Mouse (Mus musculus) liver, postnatal 0 days (tissue): ENCODE data around the gene Ttc19. TPM values are rescaled to one million over a fixed set of nuclear protein-coding genes. Genes with fewer than 3 reads are reported as not detected.
"Not testable (repeated sequence)": the region's sequence is repeated elsewhere in the genome, so short reads cannot be mapped to it uniquely, and the experiment has no call there.

ENCODE experiments used
- ATAC-seq: fragments of 200-750 bp; cut with Nextera tagmentation; 2 replicates; pipeline ENCODE4 v1.8.0; 2017; ENCODE audit warnings: mild to moderate bottlenecking, moderate library complexity
- DNase-seq: peaks from one replicate; pipeline ENCODE4 v3.0.0-alpha.2; 2016
- H3K27ac ChIP-seq: fragments of 300-500 bp; sonication (generic); 2 replicates; pipeline ENCODE4 v1.5.1; 2014; ENCODE audit warnings: antibody characterized with exemption, moderate library complexity, mild to moderate bottlenecking, low read depth
- H3K27me3 ChIP-seq: fragments of 300-500 bp; sonication (generic); 2 replicates; pipeline ENCODE4 v1.6.1; 2014; ENCODE audit warnings: low read length, control low read depth, mixed read lengths; ENCODE audit not compliant: insufficient read depth
- H3K36me3 ChIP-seq: fragments of 300-500 bp; sonication (generic); replicated peaks from 2 replicates; pipeline ENCODE4 v1.6.1; 2014; ENCODE audit warnings: mild to moderate bottlenecking, control low read depth, low read length, moderate library complexity, mixed read lengths; ENCODE audit not compliant: insufficient read depth
- H3K4me1 ChIP-seq: fragments of 300-500 bp; sonication (generic); 2 replicates; pipeline ENCODE4 v1.6.1; 2014; ENCODE audit warnings: antibody characterized with exemption, mild to moderate bottlenecking, control low read depth; ENCODE audit not compliant: insufficient read depth
- H3K4me2 ChIP-seq: fragments of 300-500 bp; sonication (generic); 2 replicates; pipeline ENCODE4 v1.6.1; 2014; ENCODE audit warnings: low read depth, mild to moderate bottlenecking, low read length, moderate library complexity, mixed read lengths
- H3K4me3 ChIP-seq: fragments of 300-500 bp; sonication (generic); 2 replicates; pipeline ENCODE4 v1.5.1; 2014; ENCODE audit warnings: low read depth, low read length
- H3K9ac ChIP-seq: fragments of 300-500 bp; sonication (generic); replicated peaks from 2 replicates; pipeline ENCODE4 v1.6.1; 2014; ENCODE audit warnings: mild to moderate bottlenecking, moderate library complexity
- H3K9me3 ChIP-seq: fragments of 300-500 bp; sonication (generic); 2 replicates; pipeline ENCODE4 v1.6.1; 2016; ENCODE audit warnings: mild to moderate bottlenecking, control low read depth, low read length, mixed read lengths
- CTCF ChIP-seq: sonication (generic); IDR thresholded peaks from 2 replicates; pipeline ENCODE4 v1.5.1; 2016; ENCODE audit warnings: antibody characterized with exemption, low read depth
- EP300 ChIP-seq: IDR thresholded peaks from 2 replicates; pipeline ENCODE4 v1.6.1; 2016; ENCODE audit warnings: antibody characterized with exemption, low read depth, mild to moderate bottlenecking
- whole genome bisulfite sequencing: fragments of 180-500 bp; shearing (Covaris S2); extraction: QIAGEN DNeasy Blood & Tissue Kit; methylation state at CpG from one replicate; pipeline ENCODE4 v1.1.7; 2014; ENCODE audit not compliant: insufficient replicate concordance; 5-methylcytosine and 5-hydroxymethylcytosine counted together
- polyA plus RNA-seq: library from polyadenylated mRNA; unstranded; fragments of >200 nt; fragmentation: Nextera tagmentation; extraction: Ambion mirVana; gene quantifications from 2 replicates; pipeline ENCODE4 v1.2.1, GENCODE M21; 2015

Ttc19 gene
- polyA plus RNA-seq, 1 experiment from 2014 or later: 4.9 TPM

DNA sequence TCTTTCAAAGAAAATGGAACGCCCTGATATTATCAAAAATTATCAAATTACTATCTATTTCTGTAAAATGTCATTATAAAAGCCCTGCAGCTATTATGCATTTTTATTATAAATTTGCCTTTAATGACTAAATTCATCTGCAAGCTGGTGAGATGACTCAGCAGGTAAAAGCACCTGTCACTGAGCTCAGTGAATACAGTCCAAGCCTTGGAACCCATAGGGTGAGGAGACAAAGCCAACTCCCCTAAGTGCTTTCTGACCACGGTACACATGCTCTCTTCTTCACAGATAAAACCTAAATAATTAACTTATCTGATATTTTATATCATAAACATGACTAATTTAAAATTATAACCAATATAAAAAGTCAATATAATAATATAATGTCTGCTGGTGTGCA lies 90.5 kb downstream of the Ttc19 start:
- H3K36me3 ChIP-seq: peaks cover 62% of the 10 kb centered on the region
- H3K9ac ChIP-seq: no peak overlapping the region
- ATAC-seq (no peak), DNase-seq (no peak)
- no peak for TF ChIP-seq CTCF
- no peak for TF ChIP-seq EP300
- H3K27me3 ChIP-seq: no peaks in the 10 kb centered on the region
- no peak overlapping the region for H3K4me3 ChIP-seq
- H3K27ac ChIP-seq: no peak overlapping the region
- H3K4me2 ChIP-seq: no peak overlapping the region
- no peaks in the 10 kb centered on the region for H3K4me1 ChIP-seq
- no peaks in the 10 kb centered on the region for H3K9me3 ChIP-seq
- 85% methylated on average over 2 of the region's 2 CpGs for WGBS

DNA sequence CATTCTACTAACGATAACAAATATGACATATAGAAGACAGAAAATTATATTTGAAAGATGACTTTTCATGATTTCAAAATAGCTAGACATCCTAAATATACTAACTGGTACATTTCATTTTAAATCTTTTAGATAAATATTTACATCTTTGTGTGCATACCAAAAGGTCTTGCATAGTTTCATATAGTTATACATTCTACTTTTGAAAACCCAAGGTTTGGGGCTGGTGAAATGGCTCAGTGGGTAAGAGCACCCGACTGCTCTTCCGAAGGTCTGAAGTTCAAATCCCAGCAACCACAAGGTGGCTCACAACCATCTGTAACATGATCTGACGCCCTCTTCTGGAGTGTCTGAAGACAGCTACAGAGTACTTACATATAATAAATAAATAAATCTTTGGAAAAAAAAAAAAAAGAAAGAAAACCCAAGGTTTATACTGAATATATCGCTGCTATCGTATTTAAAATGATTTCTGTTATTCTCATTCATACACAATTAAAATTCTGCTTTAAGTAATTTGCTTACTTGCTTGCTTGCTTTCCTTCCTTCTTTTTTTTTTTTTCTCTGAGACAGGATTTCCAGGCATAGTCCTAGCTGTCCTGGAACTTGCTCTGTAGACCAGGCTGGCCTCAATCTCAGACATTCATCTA lies 96.1 kb downstream of the Ttc19 start:
- H3K9ac ChIP-seq, H3K4me2 ChIP-seq, H3K9me3 ChIP-seq, ATAC-seq, H3K27ac ChIP-seq, H3K27me3 ChIP-seq, H3K4me1 ChIP-seq, H3K4me3 ChIP-seq, DNase-seq: not testable (repeated sequence)
- WGBS: 81% methylated on average over 6 of the region's 6 CpGs
- peaks cover 48% of the 10 kb centered on the region for H3K36me3 ChIP-seq

Other genes with a start within 250 kb of the Ttc19 start
- gene Adora2b, start 32.5 kb upstream of the Ttc19 start, polyA plus RNA-seq: 0.59 and 0.61 TPM in 2 replicates
- gene Zswim7, start 98 bp upstream of the Ttc19 start, polyA plus RNA-seq: 16.3 and 16.4 TPM in 2 replicates
- 2.6 and 2.7 TPM in 2 replicates for gene Pigl, start 177.0 kb downstream of the Ttc19 start, polyA plus RNA-seq
- 48.1 and 52.0 TPM in 2 replicates for gene Ncor1, start 177.1 kb downstream of the Ttc19 start, polyA plus RNA-seq